Mouse (Mus musculus): ENCODE results near the gene P2rx7.

DNA sequence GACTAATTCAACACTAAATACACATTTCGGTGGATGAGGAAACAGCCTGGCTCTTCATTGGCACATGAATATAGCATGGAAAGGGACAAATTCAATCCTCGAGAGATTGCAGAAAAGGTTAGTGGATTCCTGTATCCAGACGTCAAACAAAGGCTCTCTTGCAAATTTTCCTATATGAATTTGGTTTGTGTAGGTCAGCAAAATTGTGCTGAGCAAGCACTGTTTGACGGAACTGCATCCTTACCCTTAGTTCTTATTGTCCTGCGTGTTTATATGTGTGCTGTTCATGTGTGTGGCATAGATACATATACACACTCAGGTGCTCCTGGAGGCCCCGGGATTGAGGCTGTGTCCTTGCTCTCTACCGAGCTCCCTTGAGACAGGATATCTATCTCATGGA, 45.4 kb downstream of the P2rx7 start:
- no peak for TF ChIP-seq CTCF (IDR thresholded peaks at IDR 0.05; ENCODE audit: control insufficient read depth, insufficient read depth, insufficient read length)
- TF ChIP-seq MAX (IDR thresholded peaks at IDR 0.05), result no peak
- TF ChIP-seq USF1 (IDR thresholded peaks at IDR 0.05; ENCODE audit: low read depth), result no peak
- TF ChIP-seq MYOD1 (IDR thresholded peaks at IDR 0.05; ENCODE audit: control insufficient read depth, insufficient read length, low read depth), result no peak
- no peak for TF ChIP-seq MYOG (IDR thresholded peaks at IDR 0.05; ENCODE audit: control insufficient read depth, extremely low read depth, insufficient read length)
- no peak for TF ChIP-seq CEBPB (IDR thresholded peaks at IDR 0.05; ENCODE audit: low read depth)
- TF ChIP-seq FOSL1 (IDR thresholded peaks at IDR 0.05; ENCODE audit: insufficient read depth, low read length, poor library complexity, severe bottlenecking), result no peak
